Mouse (Mus musculus) embryonic fibroblast, embryonic 13.5 days (primary cell): Measurements from ENCODE around the gene Dst.

ENCODE experiments used
- CTCF ChIP-seq: IDR thresholded peaks from 2 replicates; pipeline ENCODE4 v1.5.1; 2011; ENCODE audit warnings: mild to moderate bottlenecking, control low read depth, low read length, moderate library complexity, borderline replicate concordance; ENCODE audit not compliant: insufficient read depth
- POLR2A ChIP-seq: IDR thresholded peaks from 2 replicates; pipeline ENCODE4 v1.6.1; 2011; ENCODE audit warnings: low read depth, mild to moderate bottlenecking, control low read depth, low read length, moderate library complexity

DNA sequence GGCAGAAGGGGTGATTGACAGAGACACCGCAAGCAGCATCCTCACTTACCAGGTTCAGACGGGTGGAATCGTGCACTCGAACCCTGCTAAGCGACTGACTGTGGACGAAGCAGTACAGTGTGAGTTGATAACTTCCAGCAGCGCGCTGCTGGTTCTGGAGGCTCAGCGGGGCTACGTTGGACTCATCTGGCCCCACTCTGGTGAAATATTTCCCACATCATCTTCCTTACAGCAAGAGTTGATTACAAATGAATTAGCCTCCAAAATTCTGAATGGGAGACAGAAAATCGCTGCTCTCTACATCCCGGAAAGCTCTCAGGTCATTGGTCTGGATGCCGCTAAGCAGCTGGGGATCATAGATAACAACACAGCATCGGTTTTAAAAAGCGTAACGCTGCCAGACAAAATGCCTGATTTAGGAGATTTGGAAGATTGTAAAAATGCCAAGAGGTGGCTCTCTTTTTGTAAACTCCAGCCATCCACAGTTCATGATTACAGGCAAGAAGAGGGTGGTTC lies 280.8 kb downstream of the Dst start:
- no peak for TF ChIP-seq POLR2A
- no peak for TF ChIP-seq CTCF
